Mouse (Mus musculus) midbrain, embryonic 14.5 days (tissue): ENCODE measurements around the gene Aanat. TPM values are rescaled to one million over a fixed set of nuclear protein-coding genes. Genes with fewer than 3 reads are reported as not detected.

Experiments used
- ATAC-seq: fragments of 200-750 bp; cut with Nextera tagmentation; 2 replicates; pipeline ENCODE4 v1.8.0; 2017; ENCODE audit warnings: moderate number of reproducible peaks, moderate library complexity; ENCODE audit not compliant: low FRiP score, low TSS enrichment
- DNase-seq: peaks from one replicate; pipeline ENCODE4 v3.0.0-alpha.2; 2015
- H3K27ac ChIP-seq: fragments of 300-500 bp; sonication (generic); replicated peaks from 2 replicates; pipeline ENCODE4 v1.5.1; 2014; ENCODE audit warnings: mild to moderate bottlenecking, low read depth, low read length, moderate library complexity
- H3K27me3 ChIP-seq: fragments of 300-500 bp; sonication (generic); 2 replicates; pipeline ENCODE4 v1.6.1; 2014; ENCODE audit warnings: low read length, control low read depth, mixed read lengths; ENCODE audit not compliant: control insufficient read depth, insufficient read depth
- H3K36me3 ChIP-seq: fragments of 300-500 bp; sonication (generic); 2 replicates; pipeline ENCODE4 v1.6.1; 2014; ENCODE audit warnings: low read length, control low read depth; ENCODE audit not compliant: control insufficient read depth, insufficient read depth
- H3K4me1 ChIP-seq: fragments of 300-500 bp; sonication (generic); 2 replicates; pipeline ENCODE4 v1.6.1; 2014; ENCODE audit warnings: mild to moderate bottlenecking, antibody characterized with exemption, low read length, control low read depth; ENCODE audit not compliant: control insufficient read depth, insufficient read depth
- H3K4me2 ChIP-seq: fragments of 300-500 bp; sonication (generic); 2 replicates; pipeline ENCODE4 v1.6.1; 2014; ENCODE audit warnings: mild to moderate bottlenecking, low read length, moderate library complexity
- H3K4me3 ChIP-seq: fragments of 300-500 bp; sonication (generic); replicated peaks from 2 replicates; pipeline ENCODE4 v1.5.1; 2014; ENCODE audit warnings: low read depth, low read length
- H3K9ac ChIP-seq: fragments of 300-500 bp; sonication (generic); replicated peaks from 2 replicates; pipeline ENCODE4 v1.6.1; 2014; ENCODE audit warnings: mild to moderate bottlenecking, low read length, moderate library complexity
- H3K9me3 ChIP-seq: fragments of 300-500 bp; sonication (generic); 2 replicates; pipeline ENCODE4 v1.6.1; 2016; ENCODE audit warnings: low read length, control low read depth, mixed read lengths; ENCODE audit not compliant: control insufficient read depth
- WGBS: fragments of 180-500 bp; shearing (Covaris S2); extraction: QIAGEN DNeasy Blood & Tissue Kit; methylation state at CpG from one replicate; pipeline ENCODE4 v1.1.7; 2014; 5-methylcytosine and 5-hydroxymethylcytosine counted together
- polyA plus RNA-seq: library from polyadenylated mRNA; unstranded; fragments of >200 nt; fragmentation: Nextera tagmentation; extraction: Ambion mirVana; gene quantifications from 2 replicates; pipeline ENCODE4 v1.2.1, GENCODE M21; 2014

Aanat gene
- polyA plus RNA-seq, 1 experiment from 2014 or later, result 0.49 TPM

DNA sequence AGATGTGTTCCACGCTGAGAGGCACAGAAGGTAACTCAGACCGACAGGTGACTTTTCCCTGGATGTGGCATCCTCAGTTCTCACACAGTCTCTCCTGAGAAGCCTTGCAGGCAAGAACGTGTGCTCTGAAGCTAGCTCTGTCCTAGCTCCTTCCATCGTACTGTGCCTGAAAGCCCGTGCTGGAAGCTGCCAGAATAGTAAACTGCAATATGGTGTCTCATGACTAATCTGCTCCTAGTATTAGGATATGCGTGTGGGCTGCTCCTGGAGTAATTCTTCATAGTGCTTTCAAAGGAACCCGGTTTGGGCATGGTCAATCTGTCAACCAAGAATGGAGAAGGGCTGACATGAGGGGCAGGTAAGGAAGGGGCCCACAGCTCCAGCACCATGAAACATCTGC is 15.4 kb upstream of the Aanat start:
- Histone ChIP-seq H3K4me2 (no peak overlapping the region), H3K9me3 (no peaks in the 10 kb centered on the region)

GRCm38 (mm10) chr11:116571767-116572679 is 14.2 kb upstream of the Aanat start:
- Histone ChIP-seq H3K27me3 (no peaks in the 10 kb centered on the region), H3K27ac (no peak overlapping the region), H3K4me1 (peaks cover 37% of the 10 kb centered on the region), H3K9me3 (no peaks in the 10 kb centered on the region), H3K4me2 (no peak overlapping the region), H3K4me3 (no peak overlapping the region), H3K36me3 (no peaks in the 10 kb centered on the region), H3K9ac (no peak overlapping the region)
- ATAC-seq (no peak), DNase-seq (no peak)
- WGBS, result 89% methylated on average over 19 of the region's 19 CpGs

More for the DNA sequence above, 15.4 kb upstream of the Aanat start:
- Histone ChIP-seq H3K27me3 (no peaks in the 10 kb centered on the region), H3K4me3 (no peak overlapping the region), H3K9ac (no peak overlapping the region), H3K27ac (no peak overlapping the region), H3K36me3 (no peaks in the 10 kb centered on the region), H3K4me1 (peaks cover 30% of the 10 kb centered on the region)
- WGBS, result 88% methylated on average over 7 of the region's 7 CpGs
- DNase-seq (no peak), ATAC-seq (no peak)

GRCm38 (mm10) chr11:116572756-116573543 is 13.3 kb upstream of the Aanat start:
- no peak for DNase-seq
- Histone ChIP-seq H3K27me3 (no peaks in the 10 kb centered on the region), H3K4me2 (no peak overlapping the region), H3K4me1 (peaks cover 37% of the 10 kb centered on the region), H3K9ac (no peak overlapping the region), H3K4me3 (no peak overlapping the region), H3K36me3 (no peaks in the 10 kb centered on the region), H3K27ac (no peak overlapping the region; the same call in 1 of the 2 replicates), H3K9me3 (no peaks in the 10 kb centered on the region)
- WGBS, result 59% methylated on average over 12 of the region's 12 CpGs
- no peak for ATAC-seq

- H3K4me2 ChIP-seq, result no peak overlapping the region; the same call in 1 of the 2 replicates
- ATAC-seq (no peak), DNase-seq (no peak)
- H3K27ac ChIP-seq, result no peak overlapping the region
- H3K4me3 ChIP-seq, result no peak overlapping the region
- no peaks in the 10 kb centered on the region for H3K9me3 ChIP-seq
- peaks cover 42% of the 10 kb centered on the region for H3K4me1 ChIP-seq
- no peak overlapping the region for H3K9ac ChIP-seq
- H3K36me3 ChIP-seq, result no peaks in the 10 kb centered on the region
- WGBS, result 63% methylated on average over 6 of the region's 6 CpGs
- H3K27me3 ChIP-seq, result no peaks in the 10 kb centered on the region
These were observed 11.7 kb upstream of the Aanat start for GRCm38 (mm10) chr11:116574486-116574885.

DNA sequence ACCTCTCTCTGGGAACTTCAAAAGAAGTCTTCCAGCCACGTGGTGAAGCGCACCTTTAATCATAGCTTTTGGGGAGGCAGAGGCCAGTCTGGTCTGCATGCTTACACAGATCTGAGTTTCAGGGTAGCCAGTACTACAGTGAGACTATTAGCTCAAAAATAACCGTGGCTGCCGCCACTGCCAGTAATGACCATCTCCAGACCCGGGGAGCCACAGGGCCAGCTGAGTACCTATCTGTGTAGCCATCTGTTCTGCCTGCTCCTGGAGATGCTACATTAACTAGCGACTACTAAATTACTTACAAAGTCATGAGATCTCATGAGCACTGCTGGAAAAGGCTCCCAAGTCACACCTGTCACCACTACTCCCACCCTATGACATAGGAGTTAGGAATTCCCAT is 11.2 kb upstream of the Aanat start:
- no peak overlapping the region for H3K27ac ChIP-seq

DNA sequence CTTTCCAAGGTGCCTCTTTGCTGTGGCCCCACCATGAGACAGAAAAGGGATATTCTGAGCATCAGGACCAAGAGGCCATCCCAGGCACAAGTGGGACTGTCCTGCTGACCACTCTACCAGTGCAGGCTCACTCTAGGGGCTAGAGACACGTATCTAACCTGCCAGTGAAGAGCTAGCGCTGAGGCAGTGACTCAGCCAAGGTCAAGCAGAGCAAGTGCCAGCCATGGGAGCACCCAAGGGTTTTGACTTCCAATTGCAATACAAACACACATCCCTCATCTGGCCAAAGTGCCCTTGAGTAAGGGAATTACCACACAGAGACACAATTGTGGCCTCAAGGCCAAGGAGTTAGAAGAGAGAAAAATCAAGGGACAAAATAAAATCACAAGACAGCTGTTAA is 10.8 kb upstream of the Aanat start:
- 81% methylated on average over 2 of the region's 2 CpGs for WGBS
- H3K36me3 ChIP-seq, result no peaks in the 10 kb centered on the region
- H3K27me3 ChIP-seq, result no peaks in the 10 kb centered on the region
- H3K9me3 ChIP-seq, result no peaks in the 10 kb centered on the region
- H3K4me3 ChIP-seq, result no peak overlapping the region
- ATAC-seq (no peak), DNase-seq (no peak)
- no peak overlapping the region for H3K4me2 ChIP-seq
- no peak overlapping the region for H3K27ac ChIP-seq
- H3K4me1 ChIP-seq, result peaks cover 48% of the 10 kb centered on the region
- H3K9ac ChIP-seq, result no peak overlapping the region

More for the DNA sequence above, 11.2 kb upstream of the Aanat start:
- 62% methylated on average over 6 of the region's 6 CpGs for WGBS
- H3K27me3 ChIP-seq, result no peaks in the 10 kb centered on the region
- H3K4me1 ChIP-seq, result peaks cover 44% of the 10 kb centered on the region
- ATAC-seq (no peak), DNase-seq (no peak)
- H3K9me3 ChIP-seq, result no peaks in the 10 kb centered on the region
- no peaks in the 10 kb centered on the region for H3K36me3 ChIP-seq
- H3K9ac ChIP-seq, result no peak overlapping the region
- H3K4me3 ChIP-seq, result no peak overlapping the region
- H3K4me2 ChIP-seq, result no peak overlapping the region; the same call in 1 of the 2 replicates

DNA sequence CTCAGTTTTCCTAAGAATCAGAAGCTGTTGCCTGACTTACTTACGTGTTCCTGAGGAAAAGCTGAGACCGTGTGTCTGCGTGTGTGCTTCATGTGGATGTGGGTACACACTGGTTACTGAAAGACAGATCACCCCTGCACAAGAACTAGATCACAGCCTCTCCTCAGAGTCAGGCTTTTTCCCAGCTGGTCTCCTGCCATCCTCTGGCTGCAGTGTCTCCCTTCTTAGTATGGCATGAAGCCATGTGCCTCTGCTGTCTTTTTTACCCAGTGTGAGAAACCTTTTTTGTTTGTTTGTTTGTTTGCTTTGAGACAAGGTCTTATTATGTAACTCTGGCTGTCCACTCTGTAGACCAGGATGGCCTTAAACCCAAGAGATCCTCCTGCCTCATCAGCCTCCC is 7.0 kb upstream of the Aanat start:
- no peak overlapping the region for H3K27ac ChIP-seq
- H3K9me3 ChIP-seq, result no peaks in the 10 kb centered on the region
- peaks cover 34% of the 10 kb centered on the region for H3K4me1 ChIP-seq
- no peak for DNase-seq
- H3K4me2 ChIP-seq, result peak overlapping the region; percentile 76
- H3K4me3 ChIP-seq, result no peak overlapping the region
- H3K9ac ChIP-seq, result no peak overlapping the region
- 98% methylated on average over 3 of the region's 3 CpGs for WGBS
- H3K27me3 ChIP-seq, result no peaks in the 10 kb centered on the region
- no peaks in the 10 kb centered on the region for H3K36me3 ChIP-seq
- ATAC-seq, result no peak

DNA sequence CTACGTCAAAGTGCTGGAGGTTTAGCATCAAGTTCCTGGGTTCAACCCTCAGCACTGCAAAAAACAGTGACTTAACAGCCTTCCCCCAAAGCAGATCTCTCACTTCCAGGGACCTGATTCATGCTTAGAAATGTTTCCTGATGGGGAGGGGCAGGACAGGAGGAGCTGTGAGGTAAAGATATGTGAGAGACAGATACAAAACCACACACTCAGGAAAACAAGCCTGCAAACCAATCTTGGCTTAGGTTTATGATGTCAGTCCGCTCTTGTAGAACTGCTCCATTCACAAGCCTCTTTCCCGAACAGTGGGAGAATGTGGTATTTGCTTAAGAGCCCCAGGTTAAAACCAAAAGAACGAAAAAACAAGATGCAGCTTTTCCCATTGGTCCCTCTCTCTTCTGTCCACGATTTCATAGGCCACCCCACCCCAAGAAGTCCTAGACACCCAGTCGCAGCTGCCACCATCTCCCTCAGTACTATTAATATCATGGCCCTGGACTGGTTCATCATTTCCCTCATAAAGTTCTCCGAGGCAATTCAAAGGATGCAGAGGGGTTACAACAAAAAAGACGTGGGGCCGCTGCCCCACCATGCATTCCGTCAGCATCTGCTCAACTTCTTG is 6.1 kb upstream of the Aanat start:
- H3K4me1 ChIP-seq, result peaks cover 26% of the 10 kb centered on the region
- H3K27ac ChIP-seq, result peak overlapping the region; percentile 95
- no peaks in the 10 kb centered on the region for H3K36me3 ChIP-seq
- H3K4me2 ChIP-seq, result peak overlapping the region; percentile 76
- ATAC-seq (no peak), DNase-seq (peak; percentile 39)
- no peaks in the 10 kb centered on the region for H3K27me3 ChIP-seq
- no peaks in the 10 kb centered on the region for H3K9me3 ChIP-seq
- peak overlapping the region; percentile 98 for H3K9ac ChIP-seq
- peak overlapping the region; percentile 87 for H3K4me3 ChIP-seq
- WGBS, result 18% methylated on average over 10 of the region's 10 CpGs
